Mouse (Mus musculus) hindbrain, embryonic 15.5 days (tissue): ENCODE data around the gene Rgs7. TPM values are rescaled to one million over a fixed set of nuclear protein-coding genes. Genes with fewer than 3 reads are reported as not detected.

ENCODE experiments used
- ATAC-seq: fragments of 200-750 bp; cut with Nextera tagmentation; 2 replicates; pipeline ENCODE4 v1.8.0; 2017; ENCODE audit warnings: low read depth, moderate number of reproducible peaks, moderate TSS enrichment; ENCODE audit not compliant: low FRiP score
- H3K27ac ChIP-seq: fragments of 300-500 bp; sonication (generic); replicated peaks from 2 replicates; pipeline ENCODE4 v1.5.1; 2015; ENCODE audit warnings: mild to moderate bottlenecking, inconsistent platforms
- H3K27me3 ChIP-seq: fragments of 300-500 bp; sonication (generic); 2 replicates; pipeline ENCODE4 v1.6.1; 2015; ENCODE audit warnings: control low read depth, inconsistent platforms
- H3K36me3 ChIP-seq: fragments of 300-500 bp; sonication (generic); 2 replicates; pipeline ENCODE4 v1.6.1; 2015; ENCODE audit warnings: control low read depth, inconsistent platforms
- H3K4me1 ChIP-seq: fragments of 300-500 bp; sonication (generic); replicated peaks from 2 replicates; pipeline ENCODE4 v1.6.1; 2015; ENCODE audit warnings: control low read depth, inconsistent platforms
- H3K4me2 ChIP-seq: fragments of 300-500 bp; sonication (generic); 2 replicates; pipeline ENCODE4 v1.6.1; 2015; ENCODE audit warnings: moderate library complexity, mild to moderate bottlenecking, inconsistent platforms
- H3K4me3 ChIP-seq: fragments of 300-500 bp; sonication (generic); 2 replicates; pipeline ENCODE4 v1.5.1; 2015; ENCODE audit warnings: mild to moderate bottlenecking, inconsistent platforms
- H3K9ac ChIP-seq: fragments of 300-500 bp; sonication (generic); 2 replicates; pipeline ENCODE4 v1.6.1; 2015; ENCODE audit warnings: inconsistent platforms
- H3K9me3 ChIP-seq: fragments of 300-500 bp; sonication (generic); 2 replicates; pipeline ENCODE4 v1.6.1; 2016; ENCODE audit warnings: control low read depth, inconsistent platforms
- WGBS: fragments of 180-500 bp; shearing (Covaris S2); methylation state at CpG from one replicate; pipeline ENCODE4 v1.1.7; 2015; 5-methylcytosine and 5-hydroxymethylcytosine counted together
- polyA plus RNA-seq: library from polyadenylated mRNA; unstranded; fragments of >200 nt; fragmentation: Nextera tagmentation; extraction: Ambion mirVana; gene quantifications from 2 replicates; pipeline ENCODE4 v1.2.1, GENCODE M21; 2015

The Rgs7 gene
- 41.0 and 42.6 TPM in 2 replicates for polyA plus RNA-seq

DNA sequence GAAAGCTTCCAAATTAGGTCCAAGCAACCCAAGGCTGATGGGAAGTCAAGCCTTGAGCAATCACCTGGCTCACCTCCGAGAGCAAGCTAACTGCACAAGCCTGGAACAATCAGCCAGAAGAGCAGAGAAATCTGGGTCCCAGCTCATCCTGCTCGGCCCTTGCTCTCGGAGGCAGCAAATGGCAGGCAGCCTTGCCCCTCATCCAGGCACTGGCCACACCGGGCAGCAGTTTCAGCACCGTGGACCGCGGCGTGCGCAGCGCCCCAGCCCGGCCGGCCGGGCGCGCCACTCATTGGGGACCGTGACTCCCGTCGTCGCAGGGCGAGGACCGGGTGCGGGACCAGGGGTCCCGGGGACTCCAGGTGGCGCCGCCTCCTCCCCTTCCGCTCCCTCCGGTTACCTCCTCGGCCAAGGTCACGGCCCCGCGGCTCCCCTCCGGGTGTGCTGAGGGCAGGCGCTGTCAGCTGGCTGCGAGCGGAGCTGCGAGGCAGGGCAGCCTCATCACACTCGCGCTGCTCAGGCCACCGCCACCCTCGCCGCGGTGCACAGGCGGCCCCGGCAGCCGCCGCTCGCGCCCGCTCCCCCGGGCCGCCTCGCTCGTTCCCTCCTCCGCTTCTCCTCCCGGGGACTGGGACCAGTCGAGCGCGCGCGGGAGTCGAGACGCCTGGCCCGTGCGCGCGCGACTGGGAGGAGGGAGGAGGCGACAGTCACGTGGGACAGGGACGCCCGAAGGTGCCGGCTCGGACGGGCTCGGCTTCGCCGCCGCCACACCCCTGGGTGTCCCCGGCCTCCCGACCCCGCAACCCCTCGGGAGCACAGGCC is at the start of gene Rgs7:
TSS of gene Rgs7 (minus strand) at position 640 of the 822 bp plus-strand sequence.
- Histone ChIP-seq H3K36me3 (no peaks in the 10 kb centered on the region), H3K27me3 (no peaks in the 10 kb centered on the region), H3K9ac (peak within 1 kb of the TSS; percentile 94), H3K4me1 (peaks cover 23% of the 10 kb centered on the region), H3K27ac (peak within 1 kb of the TSS; percentile 95), H3K9me3 (no peaks in the 10 kb centered on the region), H3K4me3 (peak within 1 kb of the TSS; percentile 83), H3K4me2 (peak within 1 kb of the TSS; percentile 88)
- under 1% methylated on average over 41 of the region's 82 CpGs for WGBS
- peak; percentile 95 for ATAC-seq

DNA sequence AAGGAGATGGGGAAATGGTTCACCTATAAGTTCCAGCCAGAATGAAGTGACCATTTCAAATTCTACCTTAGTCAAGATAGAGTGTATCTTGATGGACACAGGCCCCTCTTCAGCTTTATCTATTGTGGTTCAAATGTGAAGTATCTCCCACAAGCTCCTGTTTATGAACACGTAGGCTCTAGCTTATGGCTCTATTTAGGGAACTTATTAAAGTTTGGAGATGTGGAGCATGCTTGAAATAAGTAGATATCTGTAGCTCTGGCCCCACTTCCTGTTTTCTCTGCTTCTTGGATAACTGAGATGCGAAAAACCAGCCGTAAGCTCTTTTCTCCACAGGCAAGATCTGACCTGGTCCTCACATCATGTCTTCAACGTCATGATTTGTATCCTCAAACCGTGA is 48.4 kb upstream of the Rgs7 start:
- no peak overlapping the region for H3K4me3 ChIP-seq
- 92% methylated on average over 5 of the region's 5 CpGs for WGBS
- no peaks in the 10 kb centered on the region for H3K27me3 ChIP-seq
- H3K27ac ChIP-seq: no peak overlapping the region
- no peak overlapping the region for H3K9ac ChIP-seq
- H3K9me3 ChIP-seq: no peaks in the 10 kb centered on the region
- ATAC-seq: no peak
- H3K36me3 ChIP-seq: no peaks in the 10 kb centered on the region
- H3K4me1 ChIP-seq: no peaks in the 10 kb centered on the region
- H3K4me2 ChIP-seq: no peak overlapping the region

DNA sequence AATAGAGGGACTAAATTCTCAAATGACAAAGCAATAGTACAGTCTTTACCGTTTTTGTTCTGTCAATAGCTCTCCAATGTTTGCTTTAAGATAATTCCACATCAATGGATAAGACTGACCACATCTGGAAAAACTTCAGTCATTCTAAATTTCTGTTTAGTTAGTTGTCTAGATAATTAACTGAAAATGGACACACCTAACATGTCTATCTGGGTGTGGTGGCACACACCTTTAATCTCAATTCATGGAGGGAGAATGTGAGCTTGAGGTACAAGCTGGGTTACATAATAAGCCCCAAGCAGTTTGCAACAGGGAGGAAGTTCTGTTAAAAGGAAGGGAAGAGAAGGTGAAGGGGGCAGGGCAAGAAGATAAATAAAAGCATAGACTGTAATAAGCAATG is 45.0 kb upstream of the Rgs7 start:
- no peak overlapping the region for H3K4me3 ChIP-seq
- no peaks in the 10 kb centered on the region for H3K4me1 ChIP-seq
- no peak overlapping the region for H3K4me2 ChIP-seq
- H3K9me3 ChIP-seq: no peaks in the 10 kb centered on the region
- no peak overlapping the region for H3K27ac ChIP-seq
- H3K36me3 ChIP-seq: no peaks in the 10 kb centered on the region
- H3K27me3 ChIP-seq: no peaks in the 10 kb centered on the region
- no peak for ATAC-seq
- 93% methylated on average over 1 of the region's 1 CpGs for WGBS
- H3K9ac ChIP-seq: no peak overlapping the region

DNA sequence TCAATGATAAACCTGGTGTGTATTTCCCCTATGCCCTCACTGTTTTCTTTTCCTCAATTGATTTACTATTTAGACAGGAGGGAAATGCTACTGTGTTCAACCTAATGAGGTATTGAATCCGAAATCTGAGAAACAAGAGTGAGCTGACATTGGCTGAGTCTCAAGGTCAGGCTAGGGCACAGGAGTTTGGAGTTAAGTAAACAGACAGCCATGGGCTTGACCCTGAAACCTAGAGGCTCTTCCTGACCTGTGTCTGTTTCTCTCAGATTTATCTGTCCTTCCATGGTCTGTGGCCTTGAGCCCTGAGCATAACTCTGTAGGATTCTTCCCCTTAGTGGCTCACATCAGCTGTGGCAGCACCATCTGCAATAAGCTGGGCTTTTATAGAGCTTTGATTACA is 37.6 kb upstream of the Rgs7 start:
- Histone ChIP-seq H3K9me3 (no peaks in the 10 kb centered on the region), H3K4me2 (no peak overlapping the region), H3K4me3 (no peak overlapping the region), H3K27ac (no peak overlapping the region), H3K27me3 (no peaks in the 10 kb centered on the region), H3K9ac (no peak overlapping the region), H3K4me1 (no peaks in the 10 kb centered on the region), H3K36me3 (no peaks in the 10 kb centered on the region)
- no peak for ATAC-seq
- 83% methylated on average over 1 of the region's 1 CpGs for WGBS

DNA sequence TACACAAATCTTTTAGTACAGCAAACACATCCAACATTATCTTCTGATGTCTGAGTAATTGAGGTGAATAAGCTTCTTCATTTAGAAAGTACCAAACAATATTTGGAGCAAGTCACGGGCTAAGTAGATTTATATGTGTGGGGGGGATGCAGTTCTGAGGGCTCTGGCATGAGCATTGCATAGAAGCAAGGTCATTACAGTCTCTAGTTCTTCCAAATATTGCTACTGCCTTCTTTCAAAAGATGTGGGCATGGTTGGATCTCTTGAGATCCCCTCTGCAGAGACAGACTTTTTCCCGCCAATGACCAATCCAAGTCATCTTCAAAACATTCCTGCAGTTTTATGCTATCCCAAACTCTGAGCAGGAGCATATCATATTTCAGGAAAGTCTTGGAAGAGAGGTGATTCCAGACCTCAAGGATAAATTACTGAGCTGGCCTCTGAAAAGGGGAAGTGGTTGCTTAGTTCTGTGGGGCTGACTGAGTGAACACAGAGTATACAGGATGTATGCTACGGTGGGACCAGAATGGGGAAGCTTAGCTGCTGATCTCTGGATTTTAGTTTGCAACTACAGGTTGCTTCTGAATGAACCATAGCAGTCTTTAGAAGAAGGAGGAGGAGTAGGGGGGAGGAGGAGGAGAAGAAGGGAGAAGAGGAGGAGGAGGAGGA is 32.5 kb upstream of the Rgs7 start:
- WGBS: 84% methylated on average over 3 of the region's 3 CpGs
- Histone ChIP-seq H3K4me1 (no peaks in the 10 kb centered on the region), H3K4me2 (no peak overlapping the region), H3K4me3 (no peak overlapping the region), H3K9me3 (no peaks in the 10 kb centered on the region), H3K27me3 (no peaks in the 10 kb centered on the region), H3K36me3 (no peaks in the 10 kb centered on the region), H3K9ac (no peak overlapping the region), H3K27ac (no peak overlapping the region)
- ATAC-seq: no peak

DNA sequence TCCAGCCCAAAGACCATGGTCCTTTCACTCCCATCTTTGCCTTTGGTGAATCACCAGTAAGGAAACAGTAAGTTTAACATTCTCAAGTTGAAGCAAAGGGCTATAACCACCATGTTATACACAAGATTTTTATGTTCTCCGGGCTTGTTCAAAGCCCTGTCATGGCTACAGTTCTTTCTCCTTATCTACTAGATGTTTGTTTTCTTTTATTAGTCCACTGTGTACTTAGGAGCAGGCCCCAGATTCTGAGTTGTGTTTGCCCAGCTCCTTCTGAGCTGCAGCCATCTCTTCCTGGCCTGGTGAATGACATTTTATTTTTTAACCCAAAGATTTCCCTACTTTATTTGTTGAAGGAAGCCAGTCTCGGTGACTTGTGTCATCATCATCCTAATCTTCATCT is 31.3 kb upstream of the Rgs7 start:
- no peak overlapping the region for H3K9ac ChIP-seq
- WGBS: 90% methylated on average over 2 of the region's 2 CpGs
- no peak overlapping the region for H3K4me3 ChIP-seq
- H3K27me3 ChIP-seq: no peaks in the 10 kb centered on the region
- no peaks in the 10 kb centered on the region for H3K36me3 ChIP-seq
- no peaks in the 10 kb centered on the region for H3K9me3 ChIP-seq
- H3K27ac ChIP-seq: no peak overlapping the region
- no peak for ATAC-seq
- no peaks in the 10 kb centered on the region for H3K4me1 ChIP-seq
- H3K4me2 ChIP-seq: no peak overlapping the region

DNA sequence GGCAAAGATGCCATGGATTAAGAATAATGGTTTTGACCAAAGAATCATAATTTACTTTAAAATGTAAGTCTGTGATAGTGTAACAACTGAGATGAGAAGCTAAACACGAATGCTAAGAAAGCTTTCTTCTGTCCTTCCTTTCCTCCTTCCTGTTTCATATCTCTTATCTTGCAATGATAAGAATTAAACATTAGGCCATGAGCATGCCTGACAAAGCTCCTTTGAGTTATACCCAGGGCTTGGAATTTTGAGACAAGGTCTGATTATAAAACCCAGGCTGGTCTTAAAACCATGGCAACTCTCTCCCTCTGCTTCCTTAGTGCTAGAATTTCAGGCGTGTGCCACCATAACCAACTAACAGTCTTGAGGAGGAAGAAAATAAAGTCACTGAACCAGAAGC is 22.2 kb upstream of the Rgs7 start:
- Histone ChIP-seq H3K27me3 (no peaks in the 10 kb centered on the region), H3K4me2 (no peak overlapping the region), H3K27ac (no peak overlapping the region), H3K9me3 (no peaks in the 10 kb centered on the region), H3K4me3 (no peak overlapping the region), H3K36me3 (no peaks in the 10 kb centered on the region), H3K4me1 (no peaks in the 10 kb centered on the region), H3K9ac (no peak overlapping the region)
- no peak for ATAC-seq
- WGBS: 72% methylated on average over 2 of the region's 2 CpGs

DNA sequence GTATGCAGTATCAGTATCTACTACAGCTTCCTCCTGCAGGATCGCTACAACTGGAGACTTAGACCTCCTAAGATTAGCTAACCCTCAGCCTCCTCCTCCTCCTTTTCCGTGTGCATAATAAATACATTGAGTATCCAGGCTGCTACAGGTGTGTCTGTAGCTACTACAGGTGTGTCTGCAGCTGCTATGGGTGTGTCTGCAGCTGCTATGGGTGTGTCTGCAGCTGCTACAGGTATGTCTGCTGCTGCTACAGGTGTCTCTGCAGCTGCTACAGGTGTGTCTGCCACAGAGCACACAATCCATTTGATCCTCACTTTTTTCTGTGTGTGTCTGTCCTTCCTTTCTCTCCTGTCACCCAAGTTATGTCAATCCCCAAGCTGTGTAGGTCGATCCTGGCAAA is 19.9 kb upstream of the Rgs7 start:
- no peaks in the 10 kb centered on the region for H3K36me3 ChIP-seq
- H3K9ac ChIP-seq: no peak overlapping the region
- no peaks in the 10 kb centered on the region for H3K4me1 ChIP-seq
- 89% methylated on average over 3 of the region's 3 CpGs for WGBS
- H3K4me2 ChIP-seq: no peak overlapping the region
- H3K27ac ChIP-seq: no peak overlapping the region
- no peak for ATAC-seq
- H3K27me3 ChIP-seq: no peaks in the 10 kb centered on the region
- H3K4me3 ChIP-seq: no peak overlapping the region
- no peaks in the 10 kb centered on the region for H3K9me3 ChIP-seq

DNA sequence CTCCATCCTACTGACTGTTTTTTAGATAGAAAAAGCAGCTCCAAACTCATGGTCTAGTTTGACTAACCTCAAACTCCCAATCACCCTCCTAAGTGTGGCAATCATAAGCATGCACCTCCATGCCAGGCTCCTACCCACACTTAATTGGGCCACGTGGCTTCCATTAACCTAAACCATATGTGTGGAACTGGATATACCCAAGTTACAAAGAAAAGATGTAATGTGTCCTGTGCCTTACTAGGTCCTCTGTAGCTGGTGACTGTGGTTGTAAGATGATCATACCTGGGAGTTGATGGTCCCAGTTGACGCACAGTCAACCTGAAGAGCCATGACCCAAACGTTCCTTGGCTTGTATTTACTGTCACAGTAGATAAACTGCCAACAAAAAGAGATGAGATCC is 17.7 kb upstream of the Rgs7 start:
- Histone ChIP-seq H3K4me1 (no peaks in the 10 kb centered on the region), H3K4me3 (no peak overlapping the region), H3K9me3 (no peaks in the 10 kb centered on the region), H3K4me2 (no peak overlapping the region), H3K27ac (no peak overlapping the region), H3K36me3 (no peaks in the 10 kb centered on the region), H3K27me3 (no peaks in the 10 kb centered on the region), H3K9ac (no peak overlapping the region)
- 84% methylated on average over 3 of the region's 3 CpGs for WGBS
- no peak for ATAC-seq

DNA sequence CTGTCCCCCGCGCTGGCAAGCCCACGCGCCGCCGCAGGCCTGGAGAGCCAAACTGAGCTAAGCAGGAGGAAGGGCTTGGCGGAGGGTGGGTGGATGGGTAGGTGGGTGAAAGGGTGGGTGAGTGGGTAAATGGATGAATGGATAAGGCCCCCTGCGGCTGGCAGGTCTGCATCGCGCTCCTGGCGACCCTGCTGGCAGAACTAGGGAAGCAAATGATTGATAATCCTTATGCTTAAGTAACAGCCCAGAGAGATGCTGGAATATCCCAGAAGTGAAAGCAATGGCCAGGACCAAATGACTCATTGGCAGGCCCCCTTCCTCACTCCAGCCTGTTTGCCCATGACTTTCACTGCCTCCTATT is 363 bp upstream of the Rgs7 start:
- H3K36me3 ChIP-seq: no peaks in the 10 kb centered on the region
- H3K4me1 ChIP-seq: peaks cover 23% of the 10 kb centered on the region
- no peak; the same call in none of the 2 replicates for ATAC-seq
- peak overlapping the region; percentile 88 for H3K4me2 ChIP-seq
- no peaks in the 10 kb centered on the region for H3K9me3 ChIP-seq
- peak overlapping the region; percentile 83 for H3K4me3 ChIP-seq
- peak overlapping the region; percentile 95 for H3K27ac ChIP-seq
- H3K27me3 ChIP-seq: no peaks in the 10 kb centered on the region
- peak overlapping the region; percentile 94 for H3K9ac ChIP-seq
- under 1% methylated on average over 11 of the region's 11 CpGs for WGBS

DNA sequence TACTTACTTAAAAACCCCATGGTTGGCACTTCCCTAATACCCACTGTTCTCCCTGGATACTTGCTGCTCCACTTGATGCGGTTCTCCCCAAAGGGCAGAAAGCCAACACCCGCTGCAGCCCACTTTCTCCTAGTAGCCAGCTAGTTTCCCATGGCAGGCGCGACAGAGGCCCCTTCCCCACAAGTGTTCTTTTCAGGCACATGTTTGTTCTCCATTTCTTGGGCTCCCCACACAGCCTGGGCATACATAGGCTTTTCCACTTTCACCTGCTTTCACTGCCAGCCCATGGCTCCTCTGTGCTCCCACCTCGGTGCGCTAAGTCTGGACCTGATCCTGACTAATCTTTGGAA is 814 bp downstream of the Rgs7 start:
- H3K9ac ChIP-seq: peak overlapping the region; percentile 94
- peak overlapping the region; percentile 95 for H3K27ac ChIP-seq
- H3K9me3 ChIP-seq: no peaks in the 10 kb centered on the region
- WGBS: 8% methylated on average over 6 of the region's 6 CpGs
- no peaks in the 10 kb centered on the region for H3K27me3 ChIP-seq
- H3K4me3 ChIP-seq: peak overlapping the region; percentile 83
- H3K36me3 ChIP-seq: no peaks in the 10 kb centered on the region
- H3K4me1 ChIP-seq: peaks cover 23% of the 10 kb centered on the region
- ATAC-seq: peak; percentile 33; the same call in 1 of the 2 replicates
- peak overlapping the region; percentile 88 for H3K4me2 ChIP-seq

DNA sequence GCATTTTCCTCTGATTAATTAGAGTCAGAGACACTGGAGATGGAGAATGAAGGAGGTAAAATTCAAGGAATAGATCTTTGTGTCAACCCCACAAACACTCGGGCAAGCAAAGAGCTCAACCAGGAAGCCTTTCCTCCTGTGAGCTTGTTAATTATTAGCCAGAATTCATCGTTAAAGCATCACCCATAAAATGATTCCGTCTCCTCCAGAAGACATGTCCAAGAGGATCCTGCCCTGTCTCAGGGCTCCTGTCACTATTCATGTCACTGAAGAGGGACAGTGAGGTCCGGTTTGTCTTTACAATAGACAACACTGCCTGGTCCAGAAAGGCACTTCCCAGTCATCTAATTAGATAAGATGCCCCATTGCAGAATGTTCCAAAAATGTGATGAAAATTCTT is 7.2 kb downstream of the Rgs7 start:
- Histone ChIP-seq H3K9me3 (no peaks in the 10 kb centered on the region), H3K4me3 (no peak overlapping the region), H3K36me3 (no peaks in the 10 kb centered on the region), H3K9ac (no peak overlapping the region), H3K27ac (no peak overlapping the region), H3K4me1 (0 out of 2 replicates have a peak, but pooled peaks cover 4% of the 10 kb centered on the region), H3K27me3 (no peaks in the 10 kb centered on the region), H3K4me2 (no peak overlapping the region)
- WGBS: 40% methylated on average over 4 of the region's 4 CpGs
- no peak for ATAC-seq
